Mouse (Mus musculus) B cell, adult 62 days (primary cell): ENCODE results near the gene Alg13. TPM values are rescaled to one million over a fixed set of nuclear protein-coding genes. Genes with fewer than 3 reads are reported as not detected.

ENCODE experiments used
- total RNA-seq: library from RNA; stranded (reverse); gene quantifications from 4 replicates; pipeline ENCODE4 v1.2.4, GENCODE M21; 2023

Gene Alg13
- 12.7 to 13.7 TPM (median 13.1 TPM) in 4 replicates for total RNA-seq

DNA sequence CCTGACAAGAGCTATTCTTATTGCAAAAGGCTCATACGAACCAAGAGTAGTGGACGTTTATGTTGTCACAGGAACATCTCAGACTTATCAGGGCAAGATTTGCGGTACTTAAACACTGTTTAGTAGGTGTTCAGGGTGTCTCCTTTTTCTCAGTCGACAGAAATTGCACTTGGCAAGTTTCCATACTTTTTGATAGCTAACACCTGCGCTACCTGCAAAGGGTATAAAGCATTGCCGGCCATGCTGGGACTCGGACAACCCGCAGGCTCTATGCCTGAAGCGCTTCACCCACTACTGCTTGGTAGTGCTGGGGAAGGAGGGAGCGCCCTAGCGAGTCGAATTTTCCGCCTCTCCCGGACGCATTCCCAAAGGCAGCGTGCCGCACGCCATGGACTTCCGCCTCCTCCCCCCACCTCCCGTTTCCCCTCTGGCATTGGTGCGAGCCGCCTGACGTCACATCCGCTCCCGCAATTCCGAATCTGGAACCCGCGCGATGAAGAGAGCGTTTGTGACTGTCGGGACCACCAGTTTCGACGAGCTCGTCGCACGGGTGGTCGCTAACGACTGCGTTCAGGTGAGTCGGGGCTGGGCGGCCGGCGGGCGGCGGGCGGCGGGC is at the start of gene Alg13:
Gene Alg13, plus strand, starts transcription at position 257 of the 616 bp plus-strand sequence.

Other genes with a start within 250 kb of the Alg13 start
- not detected in 4 replicates for gene A730046J19Rik, start 164.1 kb upstream of the Alg13 start, total RNA-seq
- not detected in 4 replicates for gene Trpc5os, start 138.8 kb downstream of the Alg13 start, total RNA-seq